Mouse (Mus musculus) testis, adult 2 months (tissue): Measurements from ENCODE around the gene Disc1.

Experiments
- CTCF ChIP-seq: fragments of 200-500 bp; IDR thresholded peaks from 2 replicates; pipeline ENCODE4 v1.5.1; 2012; ENCODE audit warnings: low read depth, mild to moderate bottlenecking, inconsistent platforms, low read length, moderate library complexity; ENCODE audit not compliant: control insufficient read depth, insufficient read depth, insufficient replicate concordance
- POLR2A ChIP-seq: fragments of 200-500 bp; IDR thresholded peaks from 2 replicates; pipeline ENCODE4 v1.6.1; 2012; ENCODE audit warnings: low read depth, mild to moderate bottlenecking, inconsistent platforms, low read length, moderate library complexity; ENCODE audit not compliant: control insufficient read depth

- TF ChIP-seq CTCF (no peak), POLR2A (no peak)
Measured at GRCm38 (mm10) chr8:125080388-125081344, 26.7 kb downstream of the Disc1 start.
